Mouse (Mus musculus): ENCODE measurements around the gene Zfp335. TPM values are rescaled to one million over a fixed set of nuclear protein-coding genes. Genes with fewer than 3 reads are reported as not detected.
A peak's percentile ranks its signal among the peaks of the same experiment; 100 is the strongest.

The Zfp335 gene
- total RNA-seq, 2 experiments from 2014 or later: 22.7 to 24.4 TPM

DNA sequence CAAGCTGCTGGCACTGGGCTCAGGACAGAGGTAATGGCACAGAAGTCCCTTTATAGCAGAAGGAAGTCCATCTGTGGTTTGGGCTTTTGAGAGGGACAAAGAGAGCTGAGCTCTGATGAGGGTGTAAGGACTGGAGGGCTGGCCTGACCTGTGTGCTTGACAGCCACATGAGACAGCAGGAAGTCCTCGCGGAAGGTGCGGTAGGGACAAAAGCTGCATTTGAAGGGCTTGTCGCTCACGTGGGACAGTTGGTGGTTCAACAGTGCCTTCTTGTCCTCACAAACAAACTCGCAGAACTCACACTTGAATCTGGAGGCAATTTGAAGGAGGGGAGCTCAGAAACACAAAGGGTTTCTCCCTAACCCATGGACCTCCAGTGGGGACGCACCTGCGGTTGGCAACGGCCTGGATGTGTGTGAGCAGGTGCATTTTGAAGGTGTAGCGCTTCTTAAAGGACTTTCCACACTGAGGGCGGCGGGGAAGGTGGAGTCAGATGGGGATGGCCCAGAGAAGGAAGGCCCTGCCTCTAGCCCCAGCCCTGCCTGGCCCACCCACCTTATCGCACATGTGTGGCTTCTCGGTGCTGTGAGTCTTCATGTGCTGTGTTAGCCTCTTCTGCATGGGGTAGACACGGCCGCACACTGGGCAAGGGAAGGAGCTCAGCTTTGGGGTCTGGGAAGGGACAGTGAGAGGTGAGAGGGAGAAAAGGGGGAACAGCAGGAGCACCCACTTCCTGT, 11.7 kb downstream of the Zfp335 start:
- intact Hi-C loops (cut with DNase I): no loop called here
- no peak for DNase-seq (ENCODE audit: extremely low spot score in 1 of 2, low spot score in 2 of 2)

DNA sequence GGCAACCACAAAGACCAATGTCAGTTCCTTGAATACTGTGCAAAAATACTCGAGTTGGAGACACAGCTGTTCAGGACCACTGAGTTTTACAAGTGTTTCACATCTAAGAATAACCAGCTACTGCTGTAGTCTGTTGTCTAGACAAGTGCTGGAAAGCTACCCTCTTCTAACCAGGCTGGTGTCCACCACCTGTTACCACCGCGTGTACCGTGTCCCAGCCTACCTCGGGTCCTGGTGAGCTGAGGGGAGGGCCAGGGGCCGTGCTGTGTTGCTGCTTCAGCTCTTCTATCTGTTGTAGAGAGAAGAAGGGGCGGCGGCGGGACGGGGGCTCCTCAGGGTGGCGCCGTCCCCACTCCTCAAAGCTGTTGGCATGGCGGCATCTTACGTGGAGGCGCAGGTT, 12.5 kb downstream of the Zfp335 start:
- intact Hi-C loops (cut with DNase I): no loop called here
- no peak for DNase-seq (ENCODE audit: extremely low spot score in 1 of 2, low spot score in 2 of 2)

DNA sequence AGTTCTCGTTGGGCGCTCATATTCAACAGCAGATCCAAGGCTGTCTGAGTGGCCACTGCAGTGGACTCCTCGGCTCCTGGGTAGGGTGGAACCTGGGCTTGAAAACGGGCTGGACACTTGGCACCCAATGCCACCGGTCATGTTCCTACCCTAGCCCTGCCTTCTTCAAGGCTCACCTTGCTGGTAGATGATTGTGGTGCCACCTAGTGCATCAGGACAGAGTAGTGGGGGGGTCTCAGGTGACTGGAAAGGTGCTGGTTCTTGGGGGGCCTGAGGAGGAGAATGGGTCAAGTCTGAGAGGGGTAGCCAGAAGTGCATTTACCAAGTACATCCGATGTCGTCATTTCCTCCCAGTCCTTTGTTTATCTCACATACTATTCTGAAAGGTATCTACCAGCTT, 13.5 kb downstream of the Zfp335 start:
- no peak for DNase-seq (ENCODE audit: extremely low spot score in 1 of 2, low spot score in 2 of 2)
- intact Hi-C loops (cut with DNase I): no loop called here

DNA sequence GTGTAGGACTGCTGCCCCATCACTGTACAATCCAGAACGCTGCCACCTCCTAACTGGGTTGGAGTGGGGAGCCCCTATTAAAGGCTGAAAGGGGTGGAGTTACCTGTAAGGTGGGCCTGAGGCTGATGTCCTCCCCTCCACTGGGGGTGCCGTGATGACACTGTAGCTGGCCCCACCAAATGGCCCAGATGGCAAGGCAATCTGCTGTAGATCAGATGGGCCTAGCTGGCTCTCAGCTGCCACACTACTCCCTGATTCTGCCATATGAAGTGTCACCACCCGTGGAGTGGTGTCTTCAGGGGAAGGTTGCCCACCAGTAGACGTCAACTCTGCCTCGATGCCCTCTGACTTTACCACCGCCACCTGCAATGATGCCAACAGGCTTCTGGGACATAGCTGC, 15.7 kb downstream of the Zfp335 start:
- intact Hi-C loops (cut with DNase I): no loop called here
- DNase-seq (ENCODE audit: extremely low spot score in 1 of 2, low spot score in 2 of 2): no peak

DNA sequence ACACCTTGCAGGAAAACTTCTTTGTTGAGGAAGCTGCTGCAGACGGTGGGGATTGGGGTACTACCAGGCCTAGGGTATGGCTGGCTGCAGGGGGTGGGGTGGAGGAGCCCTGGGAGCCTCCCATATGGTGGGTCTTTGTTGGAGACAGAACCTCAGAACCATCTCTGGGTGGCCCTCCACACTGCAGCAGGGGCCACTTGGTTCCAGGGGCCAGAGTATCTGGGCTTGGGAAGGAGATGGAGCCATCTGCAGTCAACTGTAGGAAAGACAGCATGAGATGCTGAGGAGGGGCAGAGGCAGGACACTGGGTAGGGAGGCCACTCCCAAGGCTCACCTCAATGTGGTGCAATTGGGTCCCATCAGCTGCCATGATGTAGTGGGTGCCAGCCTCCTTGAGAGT, 16.9 kb downstream of the Zfp335 start:
- no peak for DNase-seq (ENCODE audit: extremely low spot score in 1 of 2, low spot score in 2 of 2)
- intact Hi-C loops (cut with DNase I): no loop called here

DNA sequence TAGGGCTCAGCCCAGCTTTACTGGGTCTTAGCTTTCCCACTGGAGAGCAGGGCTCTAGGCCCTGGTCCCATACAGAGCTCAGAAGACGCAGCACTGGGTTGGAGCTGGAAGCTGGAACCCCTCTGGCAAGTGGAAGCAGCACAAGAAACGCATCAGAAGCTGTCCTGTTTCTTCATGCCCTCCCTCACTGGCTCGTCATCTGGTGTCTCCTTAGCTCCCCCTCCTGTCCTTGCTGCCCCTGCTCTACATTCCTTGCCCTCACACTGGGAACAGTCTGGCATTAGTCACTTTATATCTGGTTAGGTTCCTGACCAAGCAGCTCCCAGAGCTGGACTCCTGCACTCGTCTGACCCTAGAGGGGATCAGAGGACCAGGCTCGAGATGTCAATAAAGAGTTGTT, 17.5 kb downstream of the Zfp335 start:
- no peak for DNase-seq (ENCODE audit: extremely low spot score in 1 of 2, low spot score in 2 of 2)
- intact Hi-C loops (cut with DNase I): no loop called here

DNA sequence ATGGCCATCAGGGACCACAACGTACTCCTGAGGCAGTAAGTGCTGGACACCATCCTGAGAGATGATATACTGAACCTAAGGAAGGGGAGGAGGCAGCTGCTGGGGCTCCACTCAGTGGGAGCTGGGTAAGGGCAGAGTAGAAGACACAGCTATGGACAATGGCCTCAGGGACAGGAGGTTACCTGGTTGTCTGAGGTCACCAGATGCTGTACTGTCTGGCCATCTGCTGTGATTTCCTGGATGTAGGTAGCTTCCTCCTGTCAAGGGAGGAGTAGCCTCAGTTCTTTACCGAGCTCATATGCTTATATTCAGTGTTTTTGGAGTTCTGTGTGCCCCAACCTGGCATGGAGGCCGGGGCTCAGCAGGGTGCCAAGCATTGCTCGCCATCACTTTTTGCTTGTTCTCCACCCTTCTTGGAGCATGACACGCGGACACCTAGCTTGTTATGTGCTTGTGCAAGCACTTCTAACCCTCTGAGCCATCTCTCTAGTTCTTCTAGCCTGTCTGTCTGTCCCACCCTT, 18.8 kb downstream of the Zfp335 start:
- intact Hi-C loops (cut with DNase I): no loop called here
- DNase-seq (ENCODE audit: extremely low spot score in 1 of 2, low spot score in 2 of 2): no peak

DNA sequence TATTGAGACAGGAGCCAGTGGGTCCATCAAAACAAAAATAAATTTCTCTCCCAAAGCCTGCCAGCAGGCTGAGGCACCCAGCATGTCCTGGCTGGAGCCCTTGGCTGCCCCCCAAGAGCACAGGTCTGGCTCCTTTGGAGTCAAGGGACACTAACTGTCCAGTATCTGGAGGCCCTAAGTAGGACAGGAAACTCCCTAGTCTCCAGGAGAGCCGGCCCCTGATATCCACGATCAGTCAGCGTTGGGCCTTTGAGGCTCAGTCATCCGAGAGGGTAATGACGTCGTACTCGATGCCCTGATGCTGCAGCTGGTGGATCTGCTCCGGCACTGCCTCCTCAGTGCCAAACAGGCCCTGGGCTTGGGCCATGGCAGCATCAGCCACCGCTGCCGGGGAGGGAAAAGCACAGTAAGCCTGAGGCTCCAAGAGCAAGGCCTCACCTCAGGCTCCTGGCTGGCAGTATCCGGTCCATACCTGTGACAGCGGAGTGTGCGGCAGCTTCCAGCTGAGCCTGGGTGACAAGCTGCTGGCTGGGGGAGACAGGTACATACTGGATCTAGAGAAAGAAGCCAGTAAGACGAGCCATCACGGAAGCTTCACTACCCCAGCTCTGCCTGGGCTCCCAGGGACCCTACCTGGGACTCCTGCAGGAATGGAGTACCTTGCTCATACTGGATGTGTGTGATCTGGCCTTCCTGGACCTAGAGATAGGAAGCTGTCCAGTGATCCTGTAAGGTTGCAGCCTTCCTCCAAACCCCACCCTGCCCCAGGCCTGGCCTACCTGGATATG, 19.5 kb downstream of the Zfp335 start:
- no peak for DNase-seq (ENCODE audit: extremely low spot score in 1 of 2, low spot score in 2 of 2)
- intact Hi-C loops (cut with DNase I): no loop called here

DNA sequence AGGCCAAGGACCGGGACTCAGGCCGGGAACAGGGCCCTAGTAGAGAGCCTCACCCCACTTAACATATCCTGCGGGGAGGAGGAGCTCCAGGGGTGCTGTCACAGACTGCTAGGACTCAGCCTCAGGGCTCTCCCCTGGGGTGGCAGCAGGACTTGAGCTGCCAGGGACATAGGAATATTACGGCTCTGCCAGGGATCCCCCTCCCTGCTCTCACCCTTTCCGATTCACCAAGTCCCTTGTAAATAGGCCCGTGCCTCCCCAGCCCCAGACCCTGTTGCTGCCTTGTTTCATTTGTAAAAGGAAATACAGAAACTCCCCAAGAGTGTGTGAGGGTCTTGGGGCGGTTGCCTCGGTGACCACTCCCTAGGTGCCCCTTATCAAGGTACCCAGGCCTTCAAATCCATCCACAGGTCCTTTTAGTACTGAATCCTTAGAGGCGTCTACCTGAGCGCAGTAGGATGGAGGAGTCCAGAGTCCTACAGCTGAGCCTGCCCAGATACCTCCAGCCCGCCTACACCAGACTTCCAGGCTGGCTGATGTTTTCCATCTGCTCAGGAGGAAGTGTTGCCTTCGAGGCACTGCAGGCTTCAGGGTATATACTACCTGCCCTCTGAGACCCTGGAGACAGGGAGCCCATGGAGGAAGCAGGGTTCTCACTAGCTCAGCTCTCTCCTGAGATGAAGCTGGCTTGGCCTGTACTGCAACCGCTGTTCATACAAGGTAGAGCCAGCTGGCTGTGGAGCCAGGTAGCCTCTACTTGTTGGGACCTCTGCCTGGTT, 20.3 kb downstream of the Zfp335 start:
- intact Hi-C loops (cut with DNase I): no loop called here
- no peak for DNase-seq (ENCODE audit: extremely low spot score in 1 of 2, low spot score in 2 of 2)

DNA sequence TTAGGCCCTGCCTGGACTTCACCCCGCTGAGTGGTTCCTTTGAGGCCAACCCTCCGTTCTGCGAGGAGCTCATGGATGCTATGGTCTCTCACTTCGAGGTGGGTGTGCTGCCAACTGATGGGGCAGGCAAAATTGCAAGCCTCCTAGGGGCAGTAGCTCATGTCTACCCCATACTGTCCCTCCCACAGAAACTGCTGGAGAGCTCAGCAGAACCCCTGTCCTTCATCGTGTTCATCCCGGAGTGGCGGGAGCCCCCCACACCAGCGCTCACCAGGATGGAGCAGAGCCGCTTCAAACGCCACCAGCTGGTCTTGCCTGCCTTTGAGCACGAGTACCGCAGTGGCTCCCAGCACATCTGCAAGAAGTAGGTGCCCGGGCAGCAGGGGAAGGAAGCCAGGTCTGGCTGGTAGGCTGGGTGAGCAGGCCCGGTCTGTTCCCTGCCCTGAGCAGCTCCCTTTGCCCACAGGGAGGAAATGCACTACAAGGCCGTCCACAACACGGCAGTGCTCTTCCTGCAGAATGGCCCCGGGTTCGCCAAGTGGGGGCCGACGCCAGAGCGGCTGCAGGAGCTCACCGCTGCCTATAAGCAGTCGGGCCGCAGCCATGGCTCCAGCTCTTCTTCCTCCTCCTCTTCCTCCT, 21.0 kb downstream of the Zfp335 start:
- intact Hi-C loops (cut with DNase I): no loop called here
- DNase-seq (ENCODE audit: extremely low spot score in 1 of 2, low spot score in 2 of 2): no peak

DNA sequence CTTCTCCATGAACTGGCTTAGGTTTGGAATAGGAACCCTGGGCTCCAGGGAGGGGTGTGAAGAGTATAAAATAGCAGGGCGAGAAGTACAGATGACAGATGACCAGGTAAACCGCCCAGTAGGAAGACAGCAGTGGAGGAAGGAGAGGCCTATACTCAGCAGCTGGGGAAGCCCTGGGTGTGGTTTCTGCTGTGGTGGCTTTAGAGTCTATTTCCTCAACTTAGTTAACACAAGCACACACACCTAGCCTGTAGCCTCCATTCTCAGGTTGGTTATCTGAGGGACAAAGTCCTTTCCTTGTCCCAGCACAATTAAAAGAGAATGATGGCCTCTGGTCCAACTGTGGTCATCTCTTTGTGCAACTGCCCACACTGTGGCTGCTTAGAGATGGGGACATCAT, 21.6 kb downstream of the Zfp335 start:
- intact Hi-C loops (cut with DNase I): no loop called here
- DNase-seq (ENCODE audit: extremely low spot score in 1 of 2, low spot score in 2 of 2): no peak

DNA sequence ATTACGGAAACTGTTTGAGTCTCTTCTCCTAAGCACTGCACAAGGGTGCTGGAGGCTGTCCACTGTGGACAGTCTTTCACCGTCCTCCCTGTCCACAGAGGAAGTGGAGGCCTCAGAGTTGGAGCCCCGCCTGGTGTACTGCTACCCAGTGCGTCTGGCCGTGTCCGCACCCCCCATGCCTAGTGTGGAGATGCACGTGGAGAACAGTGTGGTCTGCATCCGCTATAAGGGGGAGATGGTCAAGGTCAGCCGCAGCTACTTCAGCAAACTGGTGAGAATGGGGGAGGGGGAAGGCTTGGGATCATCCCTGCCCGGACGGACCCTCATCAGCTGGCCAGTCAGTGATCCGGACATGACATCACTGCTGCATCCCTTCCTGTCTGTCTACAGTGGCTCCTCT, 22.6 kb downstream of the Zfp335 start:
- DNase-seq (ENCODE audit: extremely low spot score in 1 of 2, low spot score in 2 of 2): no peak
- intact Hi-C loops (cut with DNase I): no loop called here

DNA sequence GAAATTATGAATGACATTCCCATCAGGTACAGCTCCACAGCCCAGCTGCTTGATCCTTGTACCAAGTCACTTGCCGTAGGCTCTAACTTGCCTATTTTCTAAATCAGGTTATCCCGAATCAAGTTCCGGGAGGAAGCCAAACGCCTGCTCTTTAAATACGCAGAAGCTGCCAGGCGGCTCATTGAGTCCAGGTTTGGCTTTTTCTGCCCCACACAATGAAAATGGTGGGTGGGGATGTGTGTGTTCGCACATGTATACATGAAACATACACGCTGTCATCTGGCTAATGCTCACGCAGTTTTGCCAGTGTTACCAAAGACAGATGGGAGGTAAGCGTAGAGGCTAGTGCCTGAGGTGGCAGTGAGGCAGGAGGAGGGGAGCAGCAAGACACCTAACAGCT, 24.9 kb downstream of the Zfp335 start:
- intact Hi-C loops (cut with DNase I): no loop called here
- no peak for DNase-seq (ENCODE audit: extremely low spot score in 1 of 2, low spot score in 2 of 2)

DNA sequence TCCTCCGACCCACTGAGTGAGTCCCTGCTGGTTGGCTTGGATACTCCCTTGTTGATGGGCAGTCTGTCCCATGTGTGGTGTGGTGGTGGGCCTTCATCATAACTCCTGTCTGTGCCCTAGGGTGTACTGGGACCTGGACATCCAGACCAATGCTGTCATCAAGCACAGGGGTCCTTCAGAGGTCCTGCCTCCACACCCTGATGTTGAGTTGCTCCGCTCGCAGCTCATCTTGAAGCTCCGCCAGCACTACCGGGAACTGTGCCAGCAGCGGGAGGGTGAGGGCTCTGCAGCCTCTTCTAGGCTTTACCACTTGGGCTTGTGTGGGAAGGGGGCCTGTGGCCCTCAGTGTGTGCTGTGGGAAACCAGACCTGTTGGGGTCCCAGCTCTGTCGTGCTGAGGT, 25.8 kb downstream of the Zfp335 start:
- peak; percentile 80 to 90 for DNase-seq (ENCODE audit: extremely low spot score in 1 of 2, low spot score in 2 of 2)
- intact Hi-C loops (cut with DNase I): no loop called here

DNA sequence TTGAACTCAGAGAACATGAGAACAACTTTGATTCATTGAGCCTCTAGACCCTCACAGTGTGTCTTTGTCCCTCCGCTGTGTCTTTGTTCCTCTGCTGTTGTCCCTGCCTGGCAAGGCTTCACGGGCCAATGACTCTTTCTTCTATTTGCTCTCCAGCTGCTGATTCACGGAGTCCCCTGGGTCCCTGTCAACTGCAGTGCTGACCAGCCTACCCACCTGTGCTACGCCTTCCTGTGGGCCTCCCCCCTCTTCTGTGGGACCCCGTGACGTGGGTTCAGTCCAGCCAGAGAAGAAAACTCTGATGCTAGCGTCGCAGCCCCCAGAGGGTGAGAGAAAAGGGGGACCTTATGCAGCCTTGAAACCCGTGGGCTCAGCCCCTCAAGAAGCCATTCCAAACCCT, 28.9 kb downstream of the Zfp335 start:
- intact Hi-C loops (cut with DNase I): no loop called here
- DNase-seq (ENCODE audit: extremely low spot score in 1 of 2, low spot score in 2 of 2): no peak

DNA sequence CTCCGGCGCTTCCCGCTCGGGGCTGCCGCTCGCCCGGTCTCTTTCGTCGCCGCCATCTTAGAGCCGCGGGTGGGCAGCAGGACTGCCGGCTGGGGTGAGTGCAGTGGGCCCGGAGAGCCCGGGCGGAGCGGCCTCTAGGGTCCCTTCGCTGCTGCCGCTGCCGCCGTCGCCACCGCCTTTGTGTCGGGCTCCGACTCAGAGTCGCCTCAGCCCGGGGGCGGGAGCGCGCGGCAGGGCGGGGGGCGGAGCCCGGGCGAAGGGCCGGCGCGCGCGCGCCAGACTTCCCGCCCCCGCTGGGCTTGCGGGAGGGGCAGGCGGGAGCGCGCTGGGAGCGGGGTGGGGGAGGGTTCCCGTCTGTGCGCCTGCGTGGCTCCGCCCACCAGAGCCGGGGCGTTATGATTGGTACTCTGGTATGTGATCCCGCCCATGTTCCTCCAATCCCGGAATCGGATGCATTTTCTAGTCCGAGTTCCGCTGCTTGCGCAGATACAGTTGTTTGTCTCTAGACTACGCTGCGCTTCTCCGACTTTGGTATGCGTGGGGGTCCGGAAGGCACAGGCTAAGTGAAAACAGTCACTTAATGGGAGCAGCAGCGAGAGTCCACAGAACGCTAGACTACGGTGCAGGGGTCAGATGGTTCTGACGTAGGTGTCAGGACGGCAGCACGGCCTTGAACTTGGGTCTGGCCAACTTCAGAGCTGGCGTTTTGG, 31.8 kb downstream of the Zfp335 start:
- DNase-seq (ENCODE audit: extremely low spot score in 1 of 2, low spot score in 2 of 2): peak; percentile 93 to 95
- intact Hi-C loops (cut with DNase I): loop anchor here (2.0 kb wide), 1 partner anchor 47 kb away; the partner anchor contains the start of genes Ctsa and Neurl2

DNA sequence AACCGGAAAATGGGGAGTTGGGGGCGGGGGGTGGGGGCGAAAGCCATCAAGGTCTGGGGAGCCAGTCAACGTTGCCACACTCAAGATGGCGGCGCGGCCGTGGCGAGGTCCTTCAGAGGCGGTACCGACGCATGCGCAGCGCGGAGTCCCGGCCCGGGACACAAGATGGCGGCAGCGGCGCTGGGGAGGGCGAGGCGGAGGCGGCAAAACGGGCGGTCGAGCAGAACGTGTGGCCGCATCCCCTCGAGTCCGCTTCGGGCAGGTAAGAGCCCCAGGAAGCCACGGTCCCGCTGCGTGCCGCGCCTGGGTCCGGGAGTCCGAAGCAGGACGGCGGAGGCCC, 32.4 kb downstream of the Zfp335 start, which contains the start of gene Pcif1:
Pcif1 (plus strand) TSS at position 77 of the 340 bp plus-strand sequence.
- intact Hi-C loops (cut with DNase I): loop anchor here (2.0 kb wide), 1 partner anchor 46 kb away; the partner anchor contains the start of genes Ctsa and Neurl2
- DNase-seq (ENCODE audit: extremely low spot score in 1 of 2, low spot score in 2 of 2): peak; percentile 86 to 95

DNA sequence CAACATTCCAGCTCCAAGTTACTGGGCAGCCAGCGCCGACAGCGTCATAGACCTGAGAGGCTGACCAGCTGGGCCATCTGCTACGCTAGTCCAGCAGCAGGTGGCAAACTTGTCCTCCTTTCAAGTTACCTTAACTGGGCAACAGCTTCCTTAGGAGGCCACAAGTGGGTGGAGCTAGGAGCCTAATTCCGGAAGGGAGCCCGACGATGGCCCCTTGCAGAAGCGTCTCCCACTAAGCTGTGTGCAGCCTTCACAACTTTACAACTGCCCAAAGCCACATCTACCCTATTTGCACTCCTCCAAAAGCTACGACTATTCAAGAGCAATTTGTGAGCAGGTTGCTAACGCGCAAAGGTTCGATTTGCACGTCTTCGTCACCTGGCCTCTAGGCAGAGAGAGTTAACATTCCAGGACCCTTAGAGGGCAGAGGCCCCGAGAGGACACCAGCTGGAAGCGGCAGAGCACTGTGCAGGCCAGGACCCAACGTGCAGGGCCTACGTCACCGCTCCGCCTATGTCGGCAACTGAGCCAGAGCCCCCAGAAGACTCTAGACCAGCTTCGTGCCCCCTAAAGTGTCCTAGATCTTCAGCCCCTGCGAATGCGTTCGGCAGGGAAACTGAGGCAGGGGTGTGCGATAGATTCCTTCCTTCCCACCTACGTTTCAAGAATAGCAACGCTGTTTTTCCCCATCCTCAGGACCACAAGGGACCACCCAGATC, 32.9 kb downstream of the Zfp335 start:
- peak in 1 of 2 experiments; percentile 77 for DNase-seq (ENCODE audit: extremely low spot score in 1 of 2, low spot score in 2 of 2)

More for the DNA sequence above, 32.9 kb downstream of the Zfp335 start:
- intact Hi-C loops (cut with DNase I): loop anchor here (2.0 kb wide), 1 partner anchor 46 kb away; the partner anchor contains the start of genes Ctsa and Neurl2

All from left cerebral cortex, postnatal 10 days (tissue).